Mouse (Mus musculus) neural tube, embryonic 15.5 days (tissue): ENCODE measurements around the gene Kras. TPM values are rescaled to one million over a fixed set of nuclear protein-coding genes. Genes with fewer than 3 reads are reported as not detected.

Experiments
- ATAC-seq: fragments of 200-750 bp; cut with Nextera tagmentation; 2 replicates; pipeline ENCODE4 v1.8.0; 2017; ENCODE audit warnings: mild to moderate bottlenecking, moderate TSS enrichment, moderate library complexity; ENCODE audit not compliant: low FRiP score
- H3K27ac ChIP-seq: fragments of 300-500 bp; sonication (generic); replicated peaks from 2 replicates; pipeline ENCODE4 v1.5.1; 2015; ENCODE audit warnings: mild to moderate bottlenecking, inconsistent platforms
- H3K27me3 ChIP-seq: fragments of 300-500 bp; sonication (generic); replicated peaks from 2 replicates; pipeline ENCODE4 v1.6.1; 2015; ENCODE audit warnings: inconsistent platforms
- H3K36me3 ChIP-seq: fragments of 300-500 bp; sonication (generic); 2 replicates; pipeline ENCODE4 v1.6.1; 2015; ENCODE audit warnings: inconsistent platforms
- H3K4me1 ChIP-seq: fragments of 300-500 bp; sonication (generic); 2 replicates; pipeline ENCODE4 v1.6.1; 2015; ENCODE audit warnings: inconsistent platforms
- H3K4me2 ChIP-seq: fragments of 300-500 bp; sonication (generic); 2 replicates; pipeline ENCODE4 v1.6.1; 2015; ENCODE audit warnings: inconsistent platforms, mild to moderate bottlenecking, moderate library complexity
- H3K4me3 ChIP-seq: fragments of 300-500 bp; sonication (generic); replicated peaks from 2 replicates; pipeline ENCODE4 v1.5.1; 2015; ENCODE audit warnings: mild to moderate bottlenecking, inconsistent platforms
- H3K9ac ChIP-seq: fragments of 300-500 bp; sonication (generic); replicated peaks from 2 replicates; pipeline ENCODE4 v1.6.1; 2015; ENCODE audit warnings: mild to moderate bottlenecking, inconsistent platforms
- H3K9me3 ChIP-seq: fragments of 300-500 bp; sonication (generic); replicated peaks from 2 replicates; pipeline ENCODE4 v1.6.1; 2016; ENCODE audit warnings: inconsistent platforms
- WGBS: fragments of 180-500 bp; shearing (Covaris S2); methylation state at CpG from one replicate; pipeline ENCODE4 v1.1.7; 2015; ENCODE audit warnings: mixed read lengths; 5-methylcytosine and 5-hydroxymethylcytosine counted together
- polyA plus RNA-seq: library from polyadenylated mRNA; unstranded; fragments of >200 nt; fragmentation: Nextera tagmentation; extraction: Ambion mirVana; gene quantifications from 2 replicates; pipeline ENCODE4 v1.2.1, GENCODE M21; 2015

Gene Kras
- 69.6 and 76.5 TPM in 2 replicates for polyA plus RNA-seq

GRCm38 (mm10) chr6:145250185-145250791, at the start of gene Kras:
Gene Kras, minus strand, starts transcription at chr6:145250239.
- Histone ChIP-seq H3K27me3 (no peaks in the 10 kb centered on the region), H3K36me3 (0 out of 2 replicates have a peak, but pooled peaks cover 3% of the 10 kb centered on the region), H3K4me2 (peak within 1 kb of the TSS; percentile 78), H3K27ac (peak within 1 kb of the TSS; percentile 87), H3K4me3 (peak within 1 kb of the TSS; percentile 89), H3K9me3 (no peaks in the 10 kb centered on the region), H3K9ac (peak within 1 kb of the TSS; percentile 89), H3K4me1 (peaks cover 28% of the 10 kb centered on the region)
- under 1% methylated on average over 69 of the region's 83 CpGs for WGBS
- peak; percentile 91 for ATAC-seq

GRCm38 (mm10) chr6:145297626-145298025, 47.6 kb upstream of the Kras start:
- Histone ChIP-seq H3K27me3 (no peaks in the 10 kb centered on the region), H3K9ac (no peak overlapping the region), H3K4me1 (no peaks in the 10 kb centered on the region), H3K9me3 (no peaks in the 10 kb centered on the region), H3K27ac (no peak overlapping the region), H3K36me3 (no peaks in the 10 kb centered on the region), H3K4me2 (no peak overlapping the region), H3K4me3 (no peak overlapping the region)
- no peak for ATAC-seq
- WGBS: 61% methylated on average over 7 of the region's 7 CpGs

GRCm38 (mm10) chr6:145296979-145297378, 46.9 kb upstream of the Kras start:
- WGBS: 89% methylated on average over 7 of the region's 7 CpGs
- no peak for ATAC-seq

DNA sequence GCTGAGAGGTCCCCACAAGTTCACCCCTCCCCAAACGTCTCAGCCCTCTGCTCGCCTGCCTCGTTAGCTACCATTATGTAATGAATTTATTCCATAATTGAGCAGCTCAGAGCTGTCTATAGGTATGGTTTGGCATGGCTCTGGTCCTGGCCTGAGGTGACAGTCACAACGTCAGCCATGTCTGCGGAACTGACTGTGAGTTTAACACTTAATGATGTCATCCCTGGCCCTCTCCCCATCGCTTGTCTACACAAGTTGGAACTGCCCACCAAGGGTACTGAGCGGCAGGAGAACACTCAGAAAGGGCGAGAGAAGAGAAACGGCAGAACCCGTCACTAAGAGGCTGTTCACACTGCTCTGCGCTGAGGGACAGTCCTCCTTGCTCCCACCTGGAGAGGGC, 45.1 kb upstream of the Kras start:
- Histone ChIP-seq H3K36me3 (no peaks in the 10 kb centered on the region), H3K27me3 (no peaks in the 10 kb centered on the region), H3K4me3 (no peak overlapping the region), H3K4me2 (no peak overlapping the region), H3K27ac (no peak overlapping the region), H3K9ac (no peak overlapping the region), H3K9me3 (no peaks in the 10 kb centered on the region), H3K4me1 (peaks cover 4% of the 10 kb centered on the region; the same call in 1 of the 2 replicates)
- ATAC-seq: no peak
- WGBS: 72% methylated on average over 11 of the region's 11 CpGs

More at GRCm38 (mm10) chr6:145296979-145297378, 46.9 kb upstream of the Kras start:
- Histone ChIP-seq H3K9me3 (no peaks in the 10 kb centered on the region), H3K27ac (no peak overlapping the region), H3K4me1 (no peaks in the 10 kb centered on the region), H3K4me2 (no peak overlapping the region), H3K27me3 (no peaks in the 10 kb centered on the region), H3K36me3 (no peaks in the 10 kb centered on the region), H3K4me3 (no peak overlapping the region), H3K9ac (no peak overlapping the region)

GRCm38 (mm10) chr6:145293156-145293555, 43.1 kb upstream of the Kras start:
- Histone ChIP-seq H3K4me1 (peaks cover 4% of the 10 kb centered on the region; the same call in 1 of the 2 replicates), H3K27ac (no peak overlapping the region), H3K4me3 (no peak overlapping the region), H3K4me2 (no peak overlapping the region), H3K27me3 (no peaks in the 10 kb centered on the region), H3K36me3 (no peaks in the 10 kb centered on the region), H3K9ac (no peak overlapping the region), H3K9me3 (no peaks in the 10 kb centered on the region)
- 86% methylated on average over 6 of the region's 6 CpGs for WGBS
- ATAC-seq: no peak

DNA sequence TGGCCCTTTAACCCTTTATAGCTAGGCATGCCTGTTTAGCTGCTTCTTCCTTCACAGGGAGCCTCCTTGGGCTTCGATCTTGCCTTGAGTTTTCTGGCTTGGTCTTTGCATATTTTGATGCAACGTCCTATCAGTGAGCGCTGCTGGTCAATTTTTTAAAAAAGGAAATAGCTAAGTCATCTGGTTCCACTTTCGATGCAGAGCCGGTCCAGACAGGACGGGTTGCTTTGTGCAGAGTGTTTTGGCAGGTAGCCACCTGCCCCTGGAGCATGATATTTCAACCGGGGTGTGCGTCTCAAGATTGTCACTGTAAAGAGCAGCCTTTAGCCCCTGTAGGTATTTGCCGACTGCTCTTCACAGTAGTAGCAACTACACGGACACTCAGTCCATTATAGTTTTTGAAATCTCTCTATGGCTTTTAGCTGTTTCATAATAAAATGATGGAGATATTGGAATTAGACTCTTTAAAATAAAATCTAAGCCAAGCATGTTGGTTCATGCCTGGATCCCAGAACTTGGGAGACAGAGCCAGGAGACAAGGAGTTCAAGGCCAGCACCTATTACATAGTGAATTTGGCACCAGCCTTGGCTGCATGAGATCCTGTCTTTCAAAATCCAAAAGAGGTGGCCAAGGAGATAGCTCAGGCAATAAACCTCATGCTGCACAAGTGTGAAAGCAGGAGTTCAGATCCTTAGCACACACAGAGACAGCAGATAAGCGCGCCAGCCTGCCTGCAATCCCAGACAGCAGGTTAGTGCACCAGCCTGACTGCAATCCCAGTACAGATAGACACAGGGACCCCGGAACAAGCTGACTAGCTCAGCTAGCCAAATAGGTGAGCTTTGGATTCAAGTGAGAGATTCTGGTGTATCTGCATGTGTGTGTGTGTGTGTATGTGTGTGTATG, 41.6 kb upstream of the Kras start:
- Histone ChIP-seq H3K4me2 (no peak overlapping the region), H3K36me3 (no peaks in the 10 kb centered on the region), H3K27me3 (no peaks in the 10 kb centered on the region), H3K4me1 (peaks cover 4% of the 10 kb centered on the region; the same call in 1 of the 2 replicates), H3K9me3 (no peaks in the 10 kb centered on the region), H3K4me3 (no peak overlapping the region), H3K27ac (no peak overlapping the region), H3K9ac (no peak overlapping the region)
- WGBS: 74% methylated on average over 13 of the region's 13 CpGs
- ATAC-seq: no peak

- ATAC-seq: no peak
- no peak overlapping the region for H3K4me2 ChIP-seq
- no peak overlapping the region for H3K4me3 ChIP-seq
- no peaks in the 10 kb centered on the region for H3K4me1 ChIP-seq
- H3K27ac ChIP-seq: no peak overlapping the region
- H3K9ac ChIP-seq: no peak overlapping the region
- WGBS: 88% methylated on average over 4 of the region's 4 CpGs
- H3K9me3 ChIP-seq: no peaks in the 10 kb centered on the region
- no peaks in the 10 kb centered on the region for H3K27me3 ChIP-seq
- no peaks in the 10 kb centered on the region for H3K36me3 ChIP-seq
Observed at GRCm38 (mm10) chr6:145285656-145286055, 35.6 kb upstream of the Kras start.

DNA sequence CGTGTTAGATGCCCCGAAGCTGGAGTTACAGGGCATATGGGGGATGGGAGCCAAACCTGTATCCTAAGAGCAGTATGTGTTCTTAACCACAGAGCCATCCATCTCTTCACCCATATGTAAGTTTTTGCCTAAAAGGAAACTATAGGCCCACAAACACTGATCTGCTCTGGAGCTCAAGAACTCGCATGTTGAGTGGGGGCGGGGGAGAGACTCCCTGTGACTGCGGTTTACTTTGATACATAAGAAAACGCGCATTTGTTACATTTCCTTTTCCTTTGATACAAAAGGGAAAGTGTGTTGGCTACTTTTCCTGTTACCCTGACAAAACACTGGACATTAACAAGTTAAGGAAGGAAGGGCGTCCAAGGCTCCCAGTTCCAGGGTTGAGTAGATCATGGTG, 34.2 kb upstream of the Kras start:
- H3K4me2 ChIP-seq: no peak overlapping the region
- H3K4me3 ChIP-seq: no peak overlapping the region
- H3K9ac ChIP-seq: no peak overlapping the region
- H3K4me1 ChIP-seq: no peaks in the 10 kb centered on the region
- H3K27ac ChIP-seq: no peak overlapping the region
- WGBS: 92% methylated on average over 8 of the region's 8 CpGs
- ATAC-seq: no peak
- no peaks in the 10 kb centered on the region for H3K27me3 ChIP-seq
- no peaks in the 10 kb centered on the region for H3K36me3 ChIP-seq
- H3K9me3 ChIP-seq: no peaks in the 10 kb centered on the region

GRCm38 (mm10) chr6:145277138-145277763, 27.2 kb upstream of the Kras start:
- WGBS: 71% methylated on average over 9 of the region's 9 CpGs
- H3K9me3 ChIP-seq: no peaks in the 10 kb centered on the region
- no peak overlapping the region for H3K27ac ChIP-seq
- H3K27me3 ChIP-seq: no peaks in the 10 kb centered on the region
- no peak overlapping the region for H3K9ac ChIP-seq
- peaks cover 7% of the 10 kb centered on the region for H3K4me1 ChIP-seq
- no peak overlapping the region for H3K4me2 ChIP-seq
- no peak for ATAC-seq
- H3K36me3 ChIP-seq: no peaks in the 10 kb centered on the region
- H3K4me3 ChIP-seq: no peak overlapping the region

DNA sequence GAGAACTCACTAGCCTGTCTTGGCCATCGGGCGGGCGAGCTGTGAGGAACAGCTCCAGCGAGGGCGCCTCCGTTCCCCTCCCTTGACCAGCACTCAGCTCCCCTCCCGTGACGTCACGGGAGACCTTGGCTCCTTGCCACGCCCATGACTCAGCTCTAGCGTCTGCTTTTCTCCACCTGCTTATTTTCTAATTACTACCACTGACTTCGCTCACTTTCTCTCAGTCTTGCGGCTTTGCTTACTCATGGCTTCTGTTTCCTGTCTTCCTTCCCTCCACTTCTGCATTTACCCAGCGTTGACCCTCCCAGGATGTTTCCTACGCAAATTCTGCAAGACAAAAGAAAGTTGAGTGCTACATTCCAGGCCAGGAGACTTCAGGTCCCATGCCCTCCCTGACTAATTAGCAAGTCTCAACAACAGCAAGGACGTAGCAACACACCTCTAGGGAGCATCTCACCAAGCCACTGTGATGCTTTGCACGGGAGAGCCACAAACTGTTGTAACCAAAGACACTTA, 26.3 kb upstream of the Kras start:
- Histone ChIP-seq H3K27ac (no peak overlapping the region), H3K27me3 (no peaks in the 10 kb centered on the region), H3K4me2 (peak overlapping the region; percentile 51), H3K36me3 (no peaks in the 10 kb centered on the region), H3K9me3 (no peaks in the 10 kb centered on the region), H3K4me3 (peak overlapping the region; percentile 21), H3K4me1 (peaks cover 7% of the 10 kb centered on the region), H3K9ac (no peak overlapping the region)
- no peak for ATAC-seq
- 2% methylated on average over 17 of the region's 17 CpGs for WGBS

DNA sequence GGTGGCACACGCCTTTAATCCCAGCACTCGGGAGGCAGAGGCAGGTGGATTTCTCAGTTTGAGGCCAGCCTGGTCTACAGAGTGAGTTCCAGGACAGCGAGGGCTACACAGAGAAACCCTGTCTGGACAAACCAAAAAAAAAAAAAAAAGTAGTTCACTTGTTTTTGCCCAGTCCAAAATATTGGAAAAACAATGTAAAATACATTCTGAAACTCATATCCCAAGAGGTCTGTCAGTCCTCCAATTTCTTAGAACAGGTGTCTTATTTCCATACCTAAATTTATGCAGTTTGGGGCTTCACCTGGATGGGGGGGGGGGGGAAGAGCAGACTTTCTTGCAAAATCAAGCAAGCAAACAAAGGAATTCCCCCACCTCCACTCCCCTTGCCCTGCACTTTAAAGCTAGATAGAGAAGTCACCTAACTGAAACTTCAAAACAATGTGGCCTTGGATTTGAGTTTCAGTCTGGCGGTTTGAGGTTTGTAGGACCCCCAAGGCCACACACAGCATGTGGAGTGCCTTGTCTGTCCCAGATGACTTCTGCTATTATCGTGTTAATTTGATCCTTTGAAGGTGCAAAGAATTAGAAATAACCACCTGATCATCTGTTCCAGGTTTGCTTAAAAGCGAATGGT, 25.7 kb upstream of the Kras start:
- H3K4me2 ChIP-seq: peak overlapping the region; percentile 51
- H3K4me1 ChIP-seq: peaks cover 7% of the 10 kb centered on the region
- no peak overlapping the region for H3K9ac ChIP-seq
- no peak overlapping the region for H3K27ac ChIP-seq
- H3K9me3 ChIP-seq: no peaks in the 10 kb centered on the region
- no peaks in the 10 kb centered on the region for H3K36me3 ChIP-seq
- WGBS: 58% methylated on average over 6 of the region's 6 CpGs
- no peak for ATAC-seq
- H3K27me3 ChIP-seq: no peaks in the 10 kb centered on the region
- H3K4me3 ChIP-seq: 0 out of 2 replicates have a peak overlapping the region, but pooled peaks have one; percentile 21
